Mouse (Mus musculus) mouse embryonic stem cell (cell line): ENCODE results near the gene Dhx58.

ENCODE experiments used
- in situ Hi-C, 2 experiments: fragments of 300-500 bp; cut with MboI; formaldehyde crosslinking; loops; 1 replicate in 1 of 2; 3 replicates in 1 of 2; pipeline ENCODE4 v1.14.3; 2019 to 2020; ENCODE audit warnings: low sequenced_read_pairs in 2 of 2, low pct_unique_long_range_greater_than_20kb in 1 of 2, mixed read lengths in 1 of 2; ENCODE audit not compliant: unreplicated experiment in 1 of 2

Dhx58 gene

GRCm38 (mm10) chr11:100709201-100709810 lies 5.2 kb upstream of the Dhx58 start:
- in situ Hi-C loops: loop anchor here in 1 of 2 experiments (10.0 kb wide), 1 partner anchor 345 kb away; no protein-coding TSS in a partner anchor

- in situ Hi-C loops: loop anchor here in 1 of 2 experiments (10.0 kb wide), 1 partner anchor 340 kb away; no protein-coding TSS in a partner anchor
These were observed 1.1 kb upstream of the Dhx58 start for GRCm38 (mm10) chr11:100705095-100705747.

- in situ Hi-C loops: loop anchor here in 1 of 2 experiments (10.0 kb wide), 1 partner anchor 339 kb away; no protein-coding TSS in a partner anchor
These were observed 705 bp downstream of the Dhx58 start for GRCm38 (mm10) chr11:100703366-100703765.

- in situ Hi-C loops: loop anchor here in 1 of 2 experiments (10.0 kb wide), 1 partner anchor 338 kb away; no protein-coding TSS in a partner anchor
These were observed 1.2 kb downstream of the Dhx58 start for GRCm38 (mm10) chr11:100702906-100703305.

GRCm38 (mm10) chr11:100702081-100702851 lies 1.8 kb downstream of the Dhx58 start:
- in situ Hi-C loops: loop anchor here in 1 of 2 experiments (10.0 kb wide), 1 partner anchor 337 kb away; no protein-coding TSS in a partner anchor

- in situ Hi-C loops: loop anchor here in 1 of 2 experiments (10.0 kb wide), 1 partner anchor 336 kb away; no protein-coding TSS in a partner anchor
These were observed 2.8 kb downstream of the Dhx58 start for GRCm38 (mm10) chr11:100701301-100701700.

GRCm38 (mm10) chr11:100700710-100701109 lies 3.4 kb downstream of the Dhx58 start:
- in situ Hi-C loops: loop anchor here in 1 of 2 experiments (10.0 kb wide), 1 partner anchor 336 kb away; no protein-coding TSS in a partner anchor

- in situ Hi-C loops: loop anchor here (5.0 to 10.0 kb wide), 5 partner anchors 71 to 341 kb away; partner anchors contain the start of genes Cnp (in 1 of the 2) and Hap1 (in 1 of the 2)
These were observed 6.2 kb downstream of the Dhx58 start for GRCm38 (mm10) chr11:100697921-100698320.

GRCm38 (mm10) chr11:100694926-100695325 lies 9.1 kb downstream of the Dhx58 start:
- in situ Hi-C loops: loop anchor here (5.0 to 10.0 kb wide), 5 partner anchors 68 to 338 kb away; partner anchors contain the start of genes Cnp (in 1 of the 2) and Hap1 (in 1 of the 2)

GRCm38 (mm10) chr11:100693154-100693553 lies 10.9 kb downstream of the Dhx58 start:
- in situ Hi-C loops: loop anchor here in 1 of 2 experiments (10.0 kb wide), 1 partner anchor 268 kb away; no protein-coding TSS in a partner anchor

GRCm38 (mm10) chr11:100692164-100692616 lies 11.9 kb downstream of the Dhx58 start, which contains the start of gene Zfp385c:
Gene Zfp385c, minus strand, starts transcription at chr11:100692455.
- in situ Hi-C loops: loop anchor here in 1 of 2 experiments (10.0 kb wide), 1 partner anchor 267 kb away; no protein-coding TSS in a partner anchor

GRCm38 (mm10) chr11:100690389-100690788 lies 13.7 kb downstream of the Dhx58 start:
- in situ Hi-C loops: loop anchor here in 1 of 2 experiments (10.0 kb wide), 1 partner anchor 266 kb away; no protein-coding TSS in a partner anchor

GRCm38 (mm10) chr11:100688443-100688842 lies 15.6 kb downstream of the Dhx58 start:
- in situ Hi-C loops: no loop called here

GRCm38 (mm10) chr11:100687265-100687664 lies 16.8 kb downstream of the Dhx58 start:
- in situ Hi-C loops: no loop called here

- in situ Hi-C loops: no loop called here
These were observed 18.7 kb downstream of the Dhx58 start for GRCm38 (mm10) chr11:100685371-100685770.

GRCm38 (mm10) chr11:100684084-100684483 lies 20.0 kb downstream of the Dhx58 start:
- in situ Hi-C loops: no loop called here

GRCm38 (mm10) chr11:100682526-100682925 lies 21.5 kb downstream of the Dhx58 start:
- in situ Hi-C loops: no loop called here

- in situ Hi-C loops: no loop called here
These were observed 22.2 kb downstream of the Dhx58 start for GRCm38 (mm10) chr11:100681826-100682225.
